Mouse (Mus musculus) midbrain, embryonic 16.5 days (tissue): ENCODE results near the gene Il1rapl1. TPM values are rescaled to one million over a fixed set of nuclear protein-coding genes. Genes with fewer than 3 reads are reported as not detected.

ENCODE experiments used
- ATAC-seq: fragments of 200-750 bp; cut with Nextera tagmentation; 2 replicates; pipeline ENCODE4 v1.8.0; 2017; ENCODE audit warnings: moderate TSS enrichment
- H3K27ac ChIP-seq: fragments of 300-500 bp; sonication (generic); 2 replicates; pipeline ENCODE4 v1.5.1; 2014; ENCODE audit warnings: mild to moderate bottlenecking, low read length, mixed read lengths
- H3K27me3 ChIP-seq: fragments of 300-500 bp; sonication (generic); 2 replicates; pipeline ENCODE4 v1.6.1; 2014; ENCODE audit warnings: low read depth, low read length, mixed read lengths; ENCODE audit not compliant: control insufficient read depth, insufficient read depth
- H3K36me3 ChIP-seq: fragments of 300-500 bp; sonication (generic); 2 replicates; pipeline ENCODE4 v1.6.1; 2014; ENCODE audit warnings: mild to moderate bottlenecking, low read length, moderate library complexity, mixed read lengths; ENCODE audit not compliant: control insufficient read depth, insufficient read depth
- H3K4me1 ChIP-seq: fragments of 300-500 bp; sonication (generic); 2 replicates; pipeline ENCODE4 v1.6.1; 2014; ENCODE audit warnings: mild to moderate bottlenecking, low read length, mixed read lengths; ENCODE audit not compliant: control insufficient read depth, insufficient read depth
- H3K4me2 ChIP-seq: fragments of 300-500 bp; sonication (generic); 2 replicates; pipeline ENCODE4 v1.6.1; 2014; ENCODE audit warnings: mild to moderate bottlenecking, low read length, mixed read lengths
- H3K4me3 ChIP-seq: fragments of 300-500 bp; sonication (generic); 2 replicates; pipeline ENCODE4 v1.5.1; 2014; ENCODE audit warnings: low read depth, mild to moderate bottlenecking, low read length, moderate library complexity, mixed read lengths
- H3K9ac ChIP-seq: fragments of 300-500 bp; sonication (generic); 2 replicates; pipeline ENCODE4 v1.6.1; 2014; ENCODE audit warnings: low read depth, low read length, mixed read lengths
- H3K9me3 ChIP-seq: fragments of 300-500 bp; sonication (generic); replicated peaks from 2 replicates; pipeline ENCODE4 v1.6.1; 2014; ENCODE audit warnings: mild to moderate bottlenecking, low read length, mixed read lengths; ENCODE audit not compliant: control insufficient read depth, poor library complexity, severe bottlenecking
- WGBS: fragments of 180-500 bp; shearing (Covaris S2); extraction: QIAGEN DNeasy Blood & Tissue Kit; methylation state at CpG from one replicate; pipeline ENCODE4 v1.1.7; 2014; 5-methylcytosine and 5-hydroxymethylcytosine counted together
- polyA plus RNA-seq: library from polyadenylated mRNA; unstranded; fragments of >200 nt; fragmentation: Nextera tagmentation; extraction: Ambion mirVana; gene quantifications from 2 replicates; pipeline ENCODE4 v1.2.1, GENCODE M21; 2015

Il1rapl1 gene
- polyA plus RNA-seq, 1 experiment from 2014 or later: 6.4 TPM

GRCm38 (mm10) chrX:86728803-86729202 is 1386.6 kb downstream of the Il1rapl1 start:
- Histone ChIP-seq H3K27me3 (no peaks in the 10 kb centered on the region), H3K27ac (no peak overlapping the region), H3K36me3 (no peaks in the 10 kb centered on the region), H3K9ac (no peak overlapping the region), H3K9me3 (no peaks in the 10 kb centered on the region), H3K4me1 (no peaks in the 10 kb centered on the region), H3K4me2 (no peak overlapping the region), H3K4me3 (no peak overlapping the region)
- no peak for ATAC-seq
- WGBS: 29% methylated on average over 3 of the region's 3 CpGs
